Mouse (Mus musculus) spleen, adult 2 months (tissue): ENCODE data around the gene Trim80.

Source experiments
- CTCF ChIP-seq: fragments of 200-500 bp; IDR thresholded peaks from 2 replicates; pipeline ENCODE4 v1.5.1; 2011; ENCODE audit warnings: mild to moderate bottlenecking, inconsistent platforms; ENCODE audit not compliant: insufficient read depth, insufficient read length, insufficient replicate concordance; ENCODE audit errors: extremely low read depth
- POLR2A ChIP-seq: fragments of 200-500 bp; IDR thresholded peaks from 2 replicates; pipeline ENCODE4 v1.6.1; 2011; ENCODE audit warnings: low read depth, low read length, inconsistent platforms

DNA sequence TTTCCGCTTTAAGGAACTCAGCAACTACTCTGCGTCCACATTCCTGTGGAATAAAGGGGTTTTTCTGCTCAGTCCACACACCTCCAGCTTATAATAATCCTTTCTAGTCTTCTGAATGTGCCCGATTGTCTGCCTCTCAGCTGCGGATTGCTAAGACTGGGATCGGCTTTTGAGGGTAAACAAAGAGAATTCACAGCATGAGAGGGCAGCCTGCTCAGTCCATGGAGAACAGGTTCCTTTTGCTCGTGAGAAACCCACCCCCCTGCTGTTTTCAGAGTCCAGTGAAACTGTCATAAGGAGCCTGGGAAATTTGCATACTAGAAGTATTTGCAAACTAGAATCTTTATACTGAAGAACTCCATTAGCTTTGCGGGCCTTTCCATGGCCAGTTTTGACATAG lies 30.8 kb upstream of the Trim80 start:
- TF ChIP-seq CTCF, result no peak
- no peak for TF ChIP-seq POLR2A
